Mouse (Mus musculus): Measurements from ENCODE around the gene Cap2.

DNA sequence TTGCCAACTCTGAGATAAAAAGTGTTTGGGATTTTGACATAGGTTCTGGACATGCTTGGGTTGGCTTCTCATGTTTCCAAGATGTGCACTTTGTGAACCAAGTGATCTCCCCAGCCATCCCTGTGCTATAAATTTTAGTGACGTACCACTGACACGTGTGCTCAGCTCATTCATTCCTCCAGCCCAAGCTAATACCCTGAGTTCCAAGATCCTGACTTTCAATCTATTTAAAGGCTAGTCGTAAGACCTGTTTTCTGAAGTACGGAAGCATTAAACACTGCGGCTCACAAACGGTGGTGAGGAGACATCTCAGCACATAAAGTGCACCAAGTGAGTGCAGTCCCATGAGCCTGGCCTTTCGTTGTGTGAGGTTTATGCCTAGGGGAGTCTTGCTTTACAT is 6.3 kb downstream of the Cap2 start:
- no peak for TF ChIP-seq CTCF (IDR thresholded peaks at IDR 0.05; ENCODE audit: low read depth)
- TF ChIP-seq EP300 (optimal IDR thresholded peaks at IDR 0.05), result no peak
